Mouse (Mus musculus): Measurements from ENCODE around the gene Ppp1r3e. TPM values are rescaled to one million over a fixed set of nuclear protein-coding genes. Genes with fewer than 3 reads are reported as not detected.

Ppp1r3e gene
- polyA plus RNA-seq (2014; fragmentation: Nextera tagmentation; extraction: Ambion mirVana): 1.0 and 1.3 TPM in 2 replicates

- ATAC-seq (ENCODE audit: low FRiP score) (peak; percentile 77), DNase-seq (ENCODE audit: low spot score) (peak; percentile 73)
- Histone ChIP-seq H3K9ac (ENCODE audit: low read depth, low read length) (peak within 1 kb of the TSS; percentile 84), H3K27me3 (ENCODE audit: control insufficient read depth, insufficient read depth, low read length) (no peaks in the 10 kb centered on the region), H3K9me3 (ENCODE audit: control insufficient read depth, low read length) (no peaks in the 10 kb centered on the region), H3K4me3 (ENCODE audit: low read depth, low read length) (peak within 1 kb of the TSS; percentile 67), H3K4me2 (replicated peaks; ENCODE audit: low read depth, low read length) (peak within 1 kb of the TSS; percentile 99), H3K36me3 (ENCODE audit: control insufficient read depth, insufficient read depth, low read length) (no peaks in the 10 kb centered on the region), H3K27ac (ENCODE audit: low read depth, low read length) (peak within 1 kb of the TSS; percentile 74), H3K4me1 (replicated peaks; ENCODE audit: control insufficient read depth, insufficient read depth, low read length) (no peaks in the 10 kb centered on the region; the same call in 1 of the 2 replicates)
- under 1% methylated on average over 49 of the region's 61 CpGs for WGBS
These were observed at the start of gene Ppp1r3e for GRCm38 (mm10) chr14:54877048-54877715. Gene Ppp1r3e (minus strand): TSS chr14:54877550.

GRCm38 (mm10) chr14:54926401-54927158, 49.2 kb upstream of the Ppp1r3e start:
- no peaks in the 10 kb centered on the region for H3K9me3 ChIP-seq (ENCODE audit: control insufficient read depth, low read length)
- peak overlapping the region; percentile 53 for H3K4me3 ChIP-seq (ENCODE audit: low read depth, low read length)
- H3K4me2 ChIP-seq (replicated peaks; ENCODE audit: low read depth, low read length): peak overlapping the region; percentile 93
- 0 out of 2 replicates have a peak, but pooled peaks cover 3% of the 10 kb centered on the region for H3K36me3 ChIP-seq (ENCODE audit: control insufficient read depth, insufficient read depth, low read length)
- peak overlapping the region; percentile 86 for H3K9ac ChIP-seq (ENCODE audit: low read depth, low read length)
- under 1% methylated on average over 39 of the region's 58 CpGs for WGBS
- peak; percentile 86 for DNase-seq (ENCODE audit: low spot score)
- peak; percentile 79 for ATAC-seq (ENCODE audit: low FRiP score)
- H3K27ac ChIP-seq (ENCODE audit: low read depth, low read length): peak overlapping the region; percentile 96
- peaks cover 7% of the 10 kb centered on the region for H3K4me1 ChIP-seq (replicated peaks; ENCODE audit: control insufficient read depth, insufficient read depth, low read length)
- H3K27me3 ChIP-seq (ENCODE audit: control insufficient read depth, insufficient read depth, low read length): no peaks in the 10 kb centered on the region

- H3K9me3 ChIP-seq (ENCODE audit: control insufficient read depth, low read length): peaks cover 6% of the 10 kb centered on the region; the same call in 1 of the 2 replicates
- under 1% methylated on average over 57 of the region's 57 CpGs for WGBS
- peak within 1 kb of the TSS; percentile 96 for H3K27ac ChIP-seq (ENCODE audit: low read depth, low read length)
- peak within 1 kb of the TSS; percentile 93 for H3K4me2 ChIP-seq (replicated peaks; ENCODE audit: low read depth, low read length)
- DNase-seq (ENCODE audit: low spot score) (peak; percentile 76), ATAC-seq (ENCODE audit: low FRiP score) (peak; percentile 63)
- H3K9ac ChIP-seq (ENCODE audit: low read depth, low read length): peak within 1 kb of the TSS; percentile 86
- peak within 1 kb of the TSS; percentile 53 for H3K4me3 ChIP-seq (ENCODE audit: low read depth, low read length)
- H3K27me3 ChIP-seq (ENCODE audit: control insufficient read depth, insufficient read depth, low read length): no peaks in the 10 kb centered on the region
- peaks cover 7% of the 10 kb centered on the region for H3K4me1 ChIP-seq (replicated peaks; ENCODE audit: control insufficient read depth, insufficient read depth, low read length)
- peaks cover 8% of the 10 kb centered on the region for H3K36me3 ChIP-seq (ENCODE audit: control insufficient read depth, insufficient read depth, low read length)
These were observed 48.3 kb upstream of the Ppp1r3e start, which contains the start of gene Efs for GRCm38 (mm10) chr14:54925349-54926342. Gene Efs (minus strand): TSS chr14:54926126.

- 10% methylated on average over 7 of the region's 7 CpGs for WGBS
These were observed 47.4 kb upstream of the Ppp1r3e start for GRCm38 (mm10) chr14:54924641-54925348.

GRCm38 (mm10) chr14:54920076-54920685, 42.8 kb upstream of the Ppp1r3e start:
- H3K36me3 ChIP-seq (ENCODE audit: control insufficient read depth, insufficient read depth, low read length): peaks cover 17% of the 10 kb centered on the region

More at GRCm38 (mm10) chr14:54924641-54925348, 47.4 kb upstream of the Ppp1r3e start:
- Histone ChIP-seq H3K9ac (ENCODE audit: low read depth, low read length) (peak overlapping the region; percentile 86), H3K9me3 (ENCODE audit: control insufficient read depth, low read length) (peaks cover 7% of the 10 kb centered on the region; the same call in 1 of the 2 replicates), H3K4me3 (ENCODE audit: low read depth, low read length) (peak overlapping the region; percentile 53), H3K4me1 (replicated peaks; ENCODE audit: control insufficient read depth, insufficient read depth, low read length) (peaks cover 7% of the 10 kb centered on the region), H3K27ac (ENCODE audit: low read depth, low read length) (peak overlapping the region; percentile 96), H3K4me2 (replicated peaks; ENCODE audit: low read depth, low read length) (peak overlapping the region; percentile 93), H3K27me3 (ENCODE audit: control insufficient read depth, insufficient read depth, low read length) (no peaks in the 10 kb centered on the region), H3K36me3 (ENCODE audit: control insufficient read depth, insufficient read depth, low read length) (peaks cover 14% of the 10 kb centered on the region)
- ATAC-seq (ENCODE audit: low FRiP score) (peak; percentile 58), DNase-seq (ENCODE audit: low spot score) (peak; percentile 61)

GRCm38 (mm10) chr14:54913343-54913742, 36.0 kb upstream of the Ppp1r3e start:
- WGBS: 24% methylated on average over 10 of the region's 10 CpGs
- Histone ChIP-seq H3K4me2 (replicated peaks; ENCODE audit: low read depth, low read length) (peak overlapping the region; percentile 99), H3K36me3 (ENCODE audit: control insufficient read depth, insufficient read depth, low read length) (no peaks in the 10 kb centered on the region), H3K9ac (ENCODE audit: low read depth, low read length) (peak overlapping the region; percentile 97), H3K9me3 (ENCODE audit: control insufficient read depth, low read length) (no peaks in the 10 kb centered on the region), H3K27ac (ENCODE audit: low read depth, low read length) (no peak overlapping the region), H3K27me3 (ENCODE audit: control insufficient read depth, insufficient read depth, low read length) (no peaks in the 10 kb centered on the region), H3K4me3 (ENCODE audit: low read depth, low read length) (peak overlapping the region; percentile 81), H3K4me1 (replicated peaks; ENCODE audit: control insufficient read depth, insufficient read depth, low read length) (no peaks in the 10 kb centered on the region)
- DNase-seq (ENCODE audit: low spot score): peak; percentile 39
- ATAC-seq (ENCODE audit: low FRiP score): peak; percentile 23

More at GRCm38 (mm10) chr14:54920076-54920685, 42.8 kb upstream of the Ppp1r3e start:
- WGBS: 95% methylated on average over 16 of the region's 16 CpGs
- Histone ChIP-seq H3K9me3 (ENCODE audit: control insufficient read depth, low read length) (peaks cover 7% of the 10 kb centered on the region; the same call in 1 of the 2 replicates), H3K4me2 (replicated peaks; ENCODE audit: low read depth, low read length) (no peak overlapping the region), H3K4me3 (ENCODE audit: low read depth, low read length) (no peak overlapping the region), H3K4me1 (replicated peaks; ENCODE audit: control insufficient read depth, insufficient read depth, low read length) (no peaks in the 10 kb centered on the region), H3K27ac (ENCODE audit: low read depth, low read length) (no peak overlapping the region), H3K9ac (ENCODE audit: low read depth, low read length) (no peak overlapping the region), H3K27me3 (ENCODE audit: control insufficient read depth, insufficient read depth, low read length) (no peaks in the 10 kb centered on the region)
- DNase-seq (ENCODE audit: low spot score) (no peak), ATAC-seq (ENCODE audit: low FRiP score) (no peak)

GRCm38 (mm10) chr14:54912886-54913285, 35.5 kb upstream of the Ppp1r3e start, which contains the start of gene Slc22a17:
Gene Slc22a17 (minus strand): TSS chr14:54913132.
- no peaks in the 10 kb centered on the region for H3K27me3 ChIP-seq (ENCODE audit: control insufficient read depth, insufficient read depth, low read length)
- under 1% methylated on average over 20 of the region's 28 CpGs for WGBS
- peak within 1 kb of the TSS; percentile 99 for H3K4me2 ChIP-seq (replicated peaks; ENCODE audit: low read depth, low read length)
- no peaks in the 10 kb centered on the region for H3K9me3 ChIP-seq (ENCODE audit: control insufficient read depth, low read length)
- H3K4me1 ChIP-seq (replicated peaks; ENCODE audit: control insufficient read depth, insufficient read depth, low read length): no peaks in the 10 kb centered on the region
- H3K9ac ChIP-seq (ENCODE audit: low read depth, low read length): peak within 1 kb of the TSS; percentile 97
- ATAC-seq (ENCODE audit: low FRiP score) (peak; percentile 93), DNase-seq (ENCODE audit: low spot score) (peak; percentile 87)
- H3K4me3 ChIP-seq (ENCODE audit: low read depth, low read length): peak within 1 kb of the TSS; percentile 81
- no peaks in the 10 kb centered on the region for H3K36me3 ChIP-seq (ENCODE audit: control insufficient read depth, insufficient read depth, low read length)
- H3K27ac ChIP-seq (ENCODE audit: low read depth, low read length): peak within 1 kb of the TSS; percentile 74

Data from hindbrain, embryonic 11.5 days (tissue).